Mouse (Mus musculus) E14TG2a.4 (cell line): ENCODE measurements around the gene Auts2.

Source experiments
- H3K27me3 ChIP-seq: 2 replicates; pipeline ENCODE4 v1.6.1; 2014; ENCODE audit warnings: low read length, control low read depth; ENCODE audit not compliant: insufficient read depth
- H3K36me3 ChIP-seq: 2 replicates; pipeline ENCODE4 v1.6.1; 2014; ENCODE audit warnings: low read length, control low read depth; ENCODE audit not compliant: insufficient read depth
- H3K4me1 ChIP-seq: replicated peaks from 2 replicates; pipeline ENCODE4 v1.6.1; 2014; ENCODE audit warnings: low read depth, low read length, control low read depth
- H3K4me3 ChIP-seq: replicated peaks from 2 replicates; pipeline ENCODE4 v1.5.1; 2014; ENCODE audit warnings: mild to moderate bottlenecking, low read length
- H3K9me3 ChIP-seq: 2 replicates; pipeline ENCODE4 v1.6.1; 2014; ENCODE audit warnings: low read length, control low read depth
- CTCF ChIP-seq: conservative IDR thresholded peaks from 2 replicates; pipeline ENCODE4 v1.5.1; 2014; ENCODE audit warnings: low read length
- NANOG ChIP-seq: IDR thresholded peaks from 2 replicates; pipeline ENCODE4 v1.6.1; 2014; ENCODE audit warnings: borderline replicate concordance, low read length, mixed read lengths
- POU5F1 ChIP-seq: IDR thresholded peaks from 2 replicates; pipeline ENCODE4 v1.6.1; 2014; ENCODE audit warnings: low read length, borderline replicate concordance

Gene Auts2

GRCm38 (mm10) chr5:131711474-131712129, 831.5 kb downstream of the Auts2 start:
- Histone ChIP-seq H3K4me1 (no peaks in the 10 kb centered on the region), H3K9me3 (no peaks in the 10 kb centered on the region), H3K36me3 (no peaks in the 10 kb centered on the region), H3K4me3 (no peak overlapping the region), H3K27me3 (no peaks in the 10 kb centered on the region)
- TF ChIP-seq POU5F1 = no peak
- TF ChIP-seq NANOG = no peak
- no peak for TF ChIP-seq CTCF

- Histone ChIP-seq H3K36me3 (no peaks in the 10 kb centered on the region), H3K9me3 (no peaks in the 10 kb centered on the region), H3K4me1 (no peaks in the 10 kb centered on the region), H3K4me3 (no peak overlapping the region), H3K27me3 (no peaks in the 10 kb centered on the region)
- no peak for TF ChIP-seq CTCF
- no peak for TF ChIP-seq NANOG
- no peak for TF ChIP-seq POU5F1
Observed at GRCm38 (mm10) chr5:131710735-131711473, 832.2 kb downstream of the Auts2 start.

- no peak overlapping the region for H3K4me3 ChIP-seq
- H3K9me3 ChIP-seq = no peaks in the 10 kb centered on the region
- H3K4me1 ChIP-seq = no peaks in the 10 kb centered on the region
- H3K36me3 ChIP-seq = no peaks in the 10 kb centered on the region
- H3K27me3 ChIP-seq = no peaks in the 10 kb centered on the region
- no peak for TF ChIP-seq POU5F1
- TF ChIP-seq NANOG = no peak
- no peak for TF ChIP-seq CTCF
Observed at GRCm38 (mm10) chr5:131707471-131707870, 835.7 kb downstream of the Auts2 start.

GRCm38 (mm10) chr5:131703729-131704128, 839.4 kb downstream of the Auts2 start:
- Histone ChIP-seq H3K4me1 (no peaks in the 10 kb centered on the region), H3K4me3 (no peak overlapping the region), H3K27me3 (no peaks in the 10 kb centered on the region), H3K36me3 (no peaks in the 10 kb centered on the region), H3K9me3 (no peaks in the 10 kb centered on the region)
- TF ChIP-seq CTCF (no peak), NANOG (no peak), POU5F1 (no peak)

- H3K9me3 ChIP-seq = no peaks in the 10 kb centered on the region
- no peaks in the 10 kb centered on the region for H3K36me3 ChIP-seq
- no peak for TF ChIP-seq POU5F1
- no peak for TF ChIP-seq NANOG
- H3K27me3 ChIP-seq = no peaks in the 10 kb centered on the region
- no peak overlapping the region for H3K4me3 ChIP-seq
- H3K4me1 ChIP-seq = no peaks in the 10 kb centered on the region
Observed at GRCm38 (mm10) chr5:131702840-131703392, 840.2 kb downstream of the Auts2 start.

- H3K36me3 ChIP-seq = no peaks in the 10 kb centered on the region
- H3K9me3 ChIP-seq = no peaks in the 10 kb centered on the region
- H3K4me3 ChIP-seq = no peak overlapping the region
- H3K27me3 ChIP-seq = no peaks in the 10 kb centered on the region
- no peak for TF ChIP-seq NANOG
- no peak for TF ChIP-seq POU5F1
- TF ChIP-seq CTCF = no peak
- H3K4me1 ChIP-seq = no peaks in the 10 kb centered on the region
Observed at GRCm38 (mm10) chr5:131698900-131699299, 844.2 kb downstream of the Auts2 start.

GRCm38 (mm10) chr5:131690781-131691180, 852.4 kb downstream of the Auts2 start:
- no peaks in the 10 kb centered on the region for H3K9me3 ChIP-seq
- TF ChIP-seq CTCF (no peak), NANOG (no peak), POU5F1 (no peak)
- no peaks in the 10 kb centered on the region for H3K36me3 ChIP-seq
- no peaks in the 10 kb centered on the region for H3K27me3 ChIP-seq
- H3K4me1 ChIP-seq = no peaks in the 10 kb centered on the region
- no peak overlapping the region for H3K4me3 ChIP-seq

- Histone ChIP-seq H3K9me3 (no peaks in the 10 kb centered on the region), H3K27me3 (no peaks in the 10 kb centered on the region), H3K36me3 (no peaks in the 10 kb centered on the region), H3K4me3 (no peak overlapping the region), H3K4me1 (no peaks in the 10 kb centered on the region)
- TF ChIP-seq CTCF (no peak), POU5F1 (no peak), NANOG (no peak)
Observed at GRCm38 (mm10) chr5:131686956-131687618, 856.1 kb downstream of the Auts2 start.
